Comparison of ENCODE assay signal across 26 mouse cellular contexts in the genomic region with DNA sequence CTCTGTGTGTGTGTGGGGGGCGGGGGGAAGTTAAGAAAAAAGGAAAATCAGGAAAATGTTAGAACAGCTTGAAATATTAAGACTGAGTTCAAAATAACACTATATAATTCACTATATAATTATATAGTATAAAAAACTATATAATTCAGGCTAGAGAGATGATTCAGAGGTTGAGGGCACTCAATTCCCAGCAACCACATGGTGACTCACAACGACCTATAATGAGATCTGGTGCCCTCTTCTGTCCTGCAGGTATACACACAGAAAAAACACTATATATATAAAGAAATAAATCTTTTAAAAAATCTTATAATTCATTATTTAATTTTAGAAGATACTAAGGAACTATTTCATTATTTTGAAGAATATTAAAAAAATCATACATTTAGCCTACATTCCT.
"Had no signal": no experiment of that assay in that cellular context is flagged by ENCODE, and none has a peak within 500 bp of the region (broad histone marks: within the 10 kb centered on the region; RNA-seq: fewer than 3 reads in every experiment).

No protein-coding gene starts in this region.

- H3K27ac ChIP-seq: gastrocnemius, adult 2 months; heart, embryonic 10.5 days; hindbrain, embryonic 13.5 days; hindbrain, embryonic 15.5 days; hindbrain, postnatal 0 days; kidney, embryonic 15.5 days; kidney, postnatal 0 days; layer of hippocampus, adult 2 months; left cerebral cortex, adult 2 months; limb, embryonic 10.5 days; limb, embryonic 12.5 days; liver, embryonic 13.5 days had no signal

- H3K4me2 ChIP-seq: heart, embryonic 12.5 days; hindbrain, embryonic 13.5 days; hindbrain, embryonic 15.5 days; kidney, embryonic 15.5 days; limb, embryonic 12.5 days; liver, embryonic 11.5 days; liver, embryonic 13.5 days had no signal

- ATAC-seq: hindbrain, postnatal 0 days; intestine, embryonic 16.5 days had no signal

- DNase-seq: gastrocnemius, adult 2 months; gastrocnemius, postnatal 10 days; gastrocnemius, postnatal 25 days; heart, adult 18-20 months; heart, postnatal 14 days; heart, postnatal 36 days; kidney, adult 11 months; kidney, adult 2 months; kidney, adult 9 months; kidney, postnatal 14 days; kidney, postnatal 36 days; liver; liver, embryonic 13.5 days had no signal

- H3K4me1 ChIP-seq: heart, embryonic 10.5 days; heart, embryonic 12.5 days; hindbrain, embryonic 13.5 days; hindbrain, embryonic 15.5 days; kidney, embryonic 15.5 days; limb, embryonic 10.5 days; limb, embryonic 12.5 days; liver, embryonic 13.5 days had no signal

- H3K9me3 ChIP-seq: heart, embryonic 10.5 days; heart, embryonic 12.5 days; hindbrain, embryonic 13.5 days; hindbrain, embryonic 15.5 days; kidney, embryonic 15.5 days; limb, embryonic 10.5 days; limb, embryonic 12.5 days; liver, embryonic 13.5 days had no signal

- H3K4me3 ChIP-seq: gastrocnemius, adult 2 months; heart, embryonic 10.5 days; heart, embryonic 12.5 days; hindbrain, embryonic 13.5 days; hindbrain, embryonic 15.5 days; kidney, embryonic 15.5 days; layer of hippocampus, adult 2 months; left cerebral cortex, adult 2 months; limb, embryonic 10.5 days; limb, embryonic 12.5 days; liver, embryonic 13.5 days had no signal

- H3K27me3 ChIP-seq: heart, embryonic 12.5 days; hindbrain, embryonic 13.5 days; hindbrain, embryonic 15.5 days; kidney, embryonic 15.5 days; limb, embryonic 12.5 days; liver, embryonic 13.5 days had no signal

- H3K9ac ChIP-seq: heart, embryonic 12.5 days; hindbrain, embryonic 13.5 days; hindbrain, embryonic 15.5 days; kidney, embryonic 15.5 days; limb, embryonic 12.5 days; liver, embryonic 13.5 days had no signal
